Mouse (Mus musculus) liver, embryonic 15.5 days (tissue): ENCODE results near the gene Adcy5. TPM values are rescaled to one million over a fixed set of nuclear protein-coding genes. Genes with fewer than 3 reads are reported as not detected.

Experiments used
- ATAC-seq: fragments of 200-750 bp; cut with Nextera tagmentation; 2 replicates; pipeline ENCODE4 v1.8.0; 2017; ENCODE audit warnings: moderate number of reproducible peaks, mild to moderate bottlenecking, moderate library complexity; ENCODE audit not compliant: insufficient read depth
- H3K27ac ChIP-seq: fragments of 300-500 bp; sonication (generic); replicated peaks from 2 replicates; pipeline ENCODE4 v1.5.1; 2015; ENCODE audit warnings: mild to moderate bottlenecking, inconsistent platforms
- H3K27me3 ChIP-seq: fragments of 300-500 bp; sonication (generic); 2 replicates; pipeline ENCODE4 v1.6.1; 2015; ENCODE audit warnings: mild to moderate bottlenecking, inconsistent platforms
- H3K36me3 ChIP-seq: fragments of 300-500 bp; sonication (generic); replicated peaks from 2 replicates; pipeline ENCODE4 v1.6.1; 2015; ENCODE audit warnings: moderate library complexity, mild to moderate bottlenecking, inconsistent platforms
- H3K4me1 ChIP-seq: fragments of 300-500 bp; sonication (generic); replicated peaks from 2 replicates; pipeline ENCODE4 v1.6.1; 2015; ENCODE audit warnings: inconsistent platforms
- H3K4me2 ChIP-seq: fragments of 300-500 bp; sonication (generic); 2 replicates; pipeline ENCODE4 v1.6.1; 2015; ENCODE audit warnings: moderate library complexity, mild to moderate bottlenecking, inconsistent platforms
- H3K4me3 ChIP-seq: fragments of 300-500 bp; sonication (generic); replicated peaks from 2 replicates; pipeline ENCODE4 v1.5.1; 2015; ENCODE audit warnings: mild to moderate bottlenecking, inconsistent platforms
- H3K9ac ChIP-seq: fragments of 300-500 bp; sonication (generic); 2 replicates; pipeline ENCODE4 v1.6.1; 2015; ENCODE audit warnings: moderate library complexity, mild to moderate bottlenecking, inconsistent platforms
- H3K9me3 ChIP-seq: fragments of 300-500 bp; sonication (generic); replicated peaks from 2 replicates; pipeline ENCODE4 v1.6.1; 2016; ENCODE audit warnings: inconsistent platforms
- WGBS: fragments of 180-500 bp; shearing (Covaris S2); methylation state at CpG from one replicate; pipeline ENCODE4 v1.1.7; 2015; ENCODE audit warnings: mixed read lengths; ENCODE audit not compliant: insufficient replicate concordance; 5-methylcytosine and 5-hydroxymethylcytosine counted together
- polyA plus RNA-seq: library from polyadenylated mRNA; unstranded; fragments of >200 nt; fragmentation: Nextera tagmentation; extraction: Ambion mirVana; gene quantifications from 2 replicates; pipeline ENCODE4 v1.2.1, GENCODE M21; 2015

Gene Adcy5
- polyA plus RNA-seq, 1 experiment from 2014 or later, result 0.20 TPM

GRCm38 (mm10) chr16:35159532-35159931 lies 4.9 kb downstream of the Adcy5 start:
- Histone ChIP-seq H3K36me3 (no peaks in the 10 kb centered on the region), H3K4me1 (peaks cover 8% of the 10 kb centered on the region), H3K9me3 (no peaks in the 10 kb centered on the region), H3K27ac (no peak overlapping the region), H3K9ac (no peak overlapping the region), H3K27me3 (peaks cover 63% of the 10 kb centered on the region), H3K4me2 (no peak overlapping the region), H3K4me3 (no peak overlapping the region)
- WGBS, result 40% methylated on average over 8 of the region's 8 CpGs
- ATAC-seq, result no peak

GRCm38 (mm10) chr16:35159991-35160390 lies 5.3 kb downstream of the Adcy5 start:
- 48% methylated on average over 4 of the region's 4 CpGs for WGBS
- H3K9ac ChIP-seq, result no peak overlapping the region
- peaks cover 60% of the 10 kb centered on the region for H3K27me3 ChIP-seq
- peaks cover 8% of the 10 kb centered on the region for H3K4me1 ChIP-seq
- H3K27ac ChIP-seq, result no peak overlapping the region
- H3K9me3 ChIP-seq, result no peaks in the 10 kb centered on the region
- no peak overlapping the region for H3K4me3 ChIP-seq
- no peaks in the 10 kb centered on the region for H3K36me3 ChIP-seq
- no peak overlapping the region for H3K4me2 ChIP-seq
- ATAC-seq, result no peak

- Histone ChIP-seq H3K4me3 (no peak overlapping the region), H3K9ac (no peak overlapping the region), H3K27ac (no peak overlapping the region), H3K4me2 (no peak overlapping the region), H3K36me3 (no peaks in the 10 kb centered on the region), H3K9me3 (no peaks in the 10 kb centered on the region), H3K4me1 (no peaks in the 10 kb centered on the region), H3K27me3 (peaks cover 19% of the 10 kb centered on the region; the same call in 1 of the 2 replicates)
- ATAC-seq, result no peak
- 49% methylated on average over 19 of the region's 19 CpGs for WGBS
Measured at GRCm38 (mm10) chr16:35164361-35165224, 9.9 kb downstream of the Adcy5 start.

GRCm38 (mm10) chr16:35165361-35165760 lies 10.7 kb downstream of the Adcy5 start:
- Histone ChIP-seq H3K27ac (no peak overlapping the region), H3K4me1 (no peaks in the 10 kb centered on the region), H3K4me3 (no peak overlapping the region), H3K36me3 (no peaks in the 10 kb centered on the region), H3K4me2 (no peak overlapping the region), H3K9ac (no peak overlapping the region), H3K9me3 (no peaks in the 10 kb centered on the region), H3K27me3 (peaks cover 11% of the 10 kb centered on the region; the same call in 1 of the 2 replicates)
- WGBS, result 59% methylated on average over 6 of the region's 6 CpGs
- no peak for ATAC-seq

- ATAC-seq, result no peak
- WGBS, result 57% methylated on average over 3 of the region's 3 CpGs
- no peak overlapping the region for H3K27ac ChIP-seq
Measured at GRCm38 (mm10) chr16:35165788-35166187, 11.1 kb downstream of the Adcy5 start.

GRCm38 (mm10) chr16:35169431-35169830 lies 14.8 kb downstream of the Adcy5 start:
- Histone ChIP-seq H3K4me2 (no peak overlapping the region), H3K36me3 (no peaks in the 10 kb centered on the region), H3K4me1 (no peaks in the 10 kb centered on the region), H3K27ac (no peak overlapping the region), H3K27me3 (peaks cover 4% of the 10 kb centered on the region; the same call in 1 of the 2 replicates), H3K9ac (no peak overlapping the region), H3K4me3 (no peak overlapping the region), H3K9me3 (no peaks in the 10 kb centered on the region)
- ATAC-seq, result no peak
- WGBS, result 52% methylated on average over 7 of the region's 7 CpGs

More at GRCm38 (mm10) chr16:35165788-35166187, 11.1 kb downstream of the Adcy5 start:
- Histone ChIP-seq H3K4me1 (no peaks in the 10 kb centered on the region), H3K4me2 (no peak overlapping the region), H3K27me3 (peaks cover 9% of the 10 kb centered on the region; the same call in 1 of the 2 replicates), H3K9ac (no peak overlapping the region), H3K36me3 (no peaks in the 10 kb centered on the region), H3K4me3 (no peak overlapping the region), H3K9me3 (no peaks in the 10 kb centered on the region)

GRCm38 (mm10) chr16:35172195-35172594 lies 17.5 kb downstream of the Adcy5 start:
- H3K9ac ChIP-seq, result no peak overlapping the region
- no peak for ATAC-seq
- H3K27me3 ChIP-seq, result 0 out of 2 replicates have a peak, but pooled peaks cover 3% of the 10 kb centered on the region
- no peak overlapping the region for H3K4me3 ChIP-seq
- WGBS, result 61% methylated on average over 5 of the region's 5 CpGs
- H3K4me2 ChIP-seq, result no peak overlapping the region
- no peak overlapping the region for H3K27ac ChIP-seq
- no peaks in the 10 kb centered on the region for H3K4me1 ChIP-seq
- H3K36me3 ChIP-seq, result no peaks in the 10 kb centered on the region
- H3K9me3 ChIP-seq, result no peaks in the 10 kb centered on the region

- no peak overlapping the region for H3K27ac ChIP-seq
- 0 out of 2 replicates have a peak, but pooled peaks cover 5% of the 10 kb centered on the region for H3K27me3 ChIP-seq
- no peaks in the 10 kb centered on the region for H3K4me1 ChIP-seq
- no peak overlapping the region for H3K4me2 ChIP-seq
- 60% methylated on average over 3 of the region's 3 CpGs for WGBS
- no peak overlapping the region for H3K4me3 ChIP-seq
- no peaks in the 10 kb centered on the region for H3K9me3 ChIP-seq
- no peak for ATAC-seq
- no peaks in the 10 kb centered on the region for H3K36me3 ChIP-seq
- no peak overlapping the region for H3K9ac ChIP-seq
Measured at GRCm38 (mm10) chr16:35178516-35178915, 23.8 kb downstream of the Adcy5 start.

- H3K9me3 ChIP-seq, result no peaks in the 10 kb centered on the region
- H3K4me3 ChIP-seq, result no peak overlapping the region
- no peak for ATAC-seq
- no peak overlapping the region for H3K9ac ChIP-seq
- H3K4me1 ChIP-seq, result no peaks in the 10 kb centered on the region
- H3K27ac ChIP-seq, result no peak overlapping the region
- H3K27me3 ChIP-seq, result 0 out of 2 replicates have a peak, but pooled peaks cover 5% of the 10 kb centered on the region
- H3K4me2 ChIP-seq, result no peak overlapping the region
- no peaks in the 10 kb centered on the region for H3K36me3 ChIP-seq
- 55% methylated on average over 8 of the region's 8 CpGs for WGBS
Measured at GRCm38 (mm10) chr16:35179082-35179481, 24.4 kb downstream of the Adcy5 start.

GRCm38 (mm10) chr16:35183161-35183560 lies 28.5 kb downstream of the Adcy5 start:
- Histone ChIP-seq H3K4me1 (no peaks in the 10 kb centered on the region), H3K9ac (no peak overlapping the region), H3K27ac (no peak overlapping the region), H3K27me3 (0 out of 2 replicates have a peak, but pooled peaks cover 2% of the 10 kb centered on the region), H3K4me3 (no peak overlapping the region), H3K9me3 (no peaks in the 10 kb centered on the region), H3K4me2 (no peak overlapping the region), H3K36me3 (no peaks in the 10 kb centered on the region)
- 64% methylated on average over 11 of the region's 11 CpGs for WGBS
- no peak for ATAC-seq

GRCm38 (mm10) chr16:35188111-35188510 lies 33.4 kb downstream of the Adcy5 start:
- Histone ChIP-seq H3K27ac (no peak overlapping the region), H3K4me3 (no peak overlapping the region), H3K9ac (no peak overlapping the region), H3K27me3 (no peaks in the 10 kb centered on the region), H3K4me1 (no peaks in the 10 kb centered on the region), H3K36me3 (no peaks in the 10 kb centered on the region), H3K9me3 (no peaks in the 10 kb centered on the region), H3K4me2 (no peak overlapping the region)
- no peak for ATAC-seq
- WGBS, result 60% methylated on average over 4 of the region's 4 CpGs
